ENCODE assay signal across 10 mouse cellular contexts in the genomic region with DNA sequence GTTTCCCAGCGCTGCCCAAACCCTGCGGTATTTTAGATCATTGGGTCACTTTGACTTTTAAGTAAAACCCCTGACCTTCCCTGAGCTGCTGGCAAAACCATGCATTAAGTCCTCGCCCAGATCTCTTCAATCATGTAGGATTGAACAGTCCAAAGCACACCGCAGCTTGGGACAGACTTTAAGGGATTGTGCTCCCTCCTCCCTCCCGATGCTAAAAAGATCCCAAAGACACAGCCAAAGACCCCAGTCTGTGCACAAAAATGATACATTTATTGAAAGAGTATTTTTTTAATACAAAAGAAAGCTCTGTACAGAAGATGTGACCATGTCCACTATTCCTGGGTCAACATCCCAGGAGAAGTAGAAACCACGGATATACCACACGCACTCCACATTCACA. TPM values are rescaled to one million over a fixed set of nuclear protein-coding genes. Genes with fewer than 3 reads are reported as not detected.
A peak's percentile ranks its signal among the peaks of the same experiment; 100 is the strongest.
DNase-seq lines count a peak whose midpoint lies in the region; ATAC-seq and TF ChIP-seq lines count a peak whose summit lies in the region.
"Had no signal": no experiment of that assay in that cellular context is flagged by ENCODE, and none has a peak within 500 bp of the region (broad histone marks: within the 10 kb centered on the region; RNA-seq: fewer than 3 reads in every experiment).

No protein-coding gene starts in this region.

- H3K9me3 ChIP-seq in heart, embryonic 16.5 days (replicated peaks; ENCODE audit: control insufficient read depth, low read length) = no peaks in the 10 kb centered on the region
- no peaks in the 10 kb centered on the region for H3K9me3 ChIP-seq in hindbrain, embryonic 10.5 days

- intact Hi-C loops in heart, postnatal 36 days (cut with DNase I) = no loop called here
- intact Hi-C loops in left cerebral cortex, postnatal 36 days (cut with DNase I) = no loop called here

- H3K27me3 ChIP-seq in heart, embryonic 16.5 days (ENCODE audit: control insufficient read depth, insufficient read depth, low read length) = no peaks in the 10 kb centered on the region
- peaks cover 46% of the 10 kb centered on the region for H3K27me3 ChIP-seq in hindbrain, embryonic 10.5 days (ENCODE audit: insufficient read depth, poor library complexity, severe bottlenecking)

- H3K4me3 ChIP-seq in heart, embryonic 16.5 days (ENCODE audit: low read length) = peak overlapping the region; percentile 78
- H3K4me3 ChIP-seq in bone marrow, adult 2 months (replicated peaks; ENCODE audit: control insufficient read depth, low read depth, low read length) = peak overlapping the region; percentile 62
- H3K4me3 ChIP-seq in hindbrain, embryonic 10.5 days = peak overlapping the region; percentile 74
- H3K4me3 ChIP-seq in macrophage (ENCODE audit: inconsistent target) = peak overlapping the region; percentile 54

- peak overlapping the region; percentile 70 for H3K27ac ChIP-seq in heart, embryonic 16.5 days (ENCODE audit: low read length)
- H3K27ac ChIP-seq in bone marrow, adult 2 months (ENCODE audit: control insufficient read depth, insufficient read depth, low read depth, low read length, poor library complexity) = no peak overlapping the region
- peak overlapping the region; percentile 84; the same call in 1 of the 2 replicates for H3K27ac ChIP-seq in hindbrain, embryonic 10.5 days
- H3K27ac ChIP-seq in macrophage = no peak overlapping the region

- WGBS in heart, embryonic 16.5 days = 24% methylated on average over 7 of the region's 7 CpGs
- 47% methylated on average over 7 of the region's 7 CpGs for WGBS in bone marrow, adult 2 months
- WGBS in hindbrain, embryonic 10.5 days = 8% methylated on average over 7 of the region's 7 CpGs
- WGBS in macrophage (ENCODE audit: missing documents) = 57% methylated on average over 7 of the region's 7 CpGs

- no peak for DNase-seq in heart, postnatal 36 days
- no peak for DNase-seq in hindbrain, embryonic 10.5 days (ENCODE audit: low spot score)
- no peak for DNase-seq in left cerebral cortex, postnatal 36 days (ENCODE audit: low spot score in 2 of 2)
- DNase-seq in cerebellum, postnatal 36 days = no peak
- DNase-seq in cerebellum, postnatal 25 days = no peak

- H3K36me3 ChIP-seq in heart, embryonic 16.5 days (ENCODE audit: control insufficient read depth, insufficient read depth) = peaks cover 33% of the 10 kb centered on the region
- H3K36me3 ChIP-seq in hindbrain, embryonic 10.5 days = peaks cover 49% of the 10 kb centered on the region
- peaks cover 25% of the 10 kb centered on the region for H3K36me3 ChIP-seq in macrophage (ENCODE audit: inconsistent target)

- H3K4me1 ChIP-seq in heart, embryonic 16.5 days (ENCODE audit: control insufficient read depth, insufficient read depth, low read length) = peaks cover 20% of the 10 kb centered on the region
- H3K4me1 ChIP-seq in bone marrow, adult 2 months (ENCODE audit: control insufficient read depth, insufficient read depth, low read length) = no peaks in the 10 kb centered on the region
- H3K4me1 ChIP-seq in hindbrain, embryonic 10.5 days (replicated peaks) = peaks cover 36% of the 10 kb centered on the region

- TF ChIP-seq CTCF in bone marrow, adult 2 months (IDR thresholded peaks at IDR 0.05; ENCODE audit: control insufficient read depth, insufficient read depth, low read length) = no peak

- no peak for ATAC-seq in heart, embryonic 16.5 days (replicated peaks; ENCODE audit: extremely low read depth, insufficient read depth, low FRiP score)

- no peak for TF ChIP-seq POLR2A in bone marrow, adult 2 months (IDR thresholded peaks at IDR 0.05; ENCODE audit: borderline replicate concordance, control insufficient read depth, low read depth, low read length)

- peaks cover 5% of the 10 kb centered on the region; the same call in 1 of the 2 replicates for H3K79me2 ChIP-seq in macrophage (ENCODE audit: inconsistent target)

- peak overlapping the region; percentile 89 for H3K9ac ChIP-seq in heart, embryonic 16.5 days (ENCODE audit: low read length)

- peak overlapping the region; percentile 91 for H3K4me2 ChIP-seq in heart, embryonic 16.5 days (ENCODE audit: low read depth, low read length)

RNA-seq across cellular contexts. Expression of a gene that starts 0.4 kb away (rescaled TPM):
- polyA plus RNA-seq in heart, embryonic 16.5 days (2015; fragmentation: Nextera tagmentation; extraction: Ambion mirVana) = 5.6 and 6.4 TPM in 2 replicates
- 10 to 100 TPM; 20.3 to 24.0 TPM for total RNA-seq in heart, postnatal 36 days (2021)
- 11.1 and 14.9 TPM in 2 replicates for polyA plus RNA-seq in bone marrow, adult 2 months (2011; ENCODE audit: insufficient read depth, insufficient read length, low replicate concordance, missing spikeins)
- polyA plus RNA-seq in hindbrain, embryonic 10.5 days (2016; fragmentation: Nextera tagmentation; extraction: Ambion mirVana) = 4.5 and 7.6 TPM in 2 replicates
- 100 to 1,000 TPM in 9 of 26 experiments, 10 to 100 TPM in 17; 17.7 to 142 (median 86.9) TPM for total RNA-seq in macrophage (2018; cell fraction: chromatin; rRNA removed)
- total RNA-seq in macrophage (2018; cell fraction: cytosol; rRNA removed) = 10 to 100 TPM in 15 of 26 experiments, 1 to 10 TPM in 11; 5.6 to 17.4 (median 11.2) TPM
- total RNA-seq in macrophage (2018; cell fraction: nucleus; rRNA removed) = 10 to 100 TPM; 11.9 to 96.2 (median 39.5) TPM
- 8.0 to 13.4 TPM (median 8.8 TPM) in 3 replicates for polyA plus RNA-seq in macrophage (2018)
- total RNA-seq in left cerebral cortex, postnatal 36 days (2021) = 10 to 100 TPM; 58.8 to 76.6 TPM

RNA-seq across cellular contexts. Expression of a gene that starts 9.4 kb away (rescaled TPM):
- polyA plus RNA-seq in heart, embryonic 16.5 days (2015; fragmentation: Nextera tagmentation; extraction: Ambion mirVana) = 11.0 and 12.4 TPM in 2 replicates
- 10 to 100 TPM; 85.7 to 94.7 TPM for total RNA-seq in heart, postnatal 36 days (2021)
- polyA plus RNA-seq in bone marrow, adult 2 months (2011; ENCODE audit: insufficient read depth, insufficient read length, low replicate concordance, missing spikeins) = 14.6 and 17.4 TPM in 2 replicates
- 5.9 and 7.8 TPM in 2 replicates for polyA plus RNA-seq in hindbrain, embryonic 10.5 days (2016; fragmentation: Nextera tagmentation; extraction: Ambion mirVana)
- 10 to 100 TPM; 11.4 to 46.5 (median 20.8) TPM for total RNA-seq in macrophage (2018; cell fraction: chromatin; rRNA removed)
- total RNA-seq in macrophage (2018; cell fraction: cytosol; rRNA removed) = 10 to 100 TPM; 17.0 to 48.7 (median 22.0) TPM
- 10 to 100 TPM; 12.3 to 41.6 (median 22.8) TPM for total RNA-seq in macrophage (2018; cell fraction: nucleus; rRNA removed)
- 15.1 to 25.6 TPM (median 25.2 TPM) in 3 replicates for polyA plus RNA-seq in macrophage (2018)
- total RNA-seq in left cerebral cortex, postnatal 36 days (2021) = 10 to 100 TPM; 55.6 to 68.4 TPM

RNA-seq across cellular contexts. Expression of a gene that starts 50.1 kb away (rescaled TPM):
- polyA plus RNA-seq in heart, embryonic 16.5 days (2015; fragmentation: Nextera tagmentation; extraction: Ambion mirVana) = 28.0 and 29.6 TPM in 2 replicates
- 1 to 10 TPM in 1 of 2 experiments, under 1 TPM in 1; 0.89 to 2.2 TPM for total RNA-seq in heart, postnatal 36 days (2021)
- 11.5 and 16.2 TPM in 2 replicates for polyA plus RNA-seq in bone marrow, adult 2 months (2011; ENCODE audit: insufficient read depth, insufficient read length, low replicate concordance, missing spikeins)
- polyA plus RNA-seq in hindbrain, embryonic 10.5 days (2016; fragmentation: Nextera tagmentation; extraction: Ambion mirVana) = 75.2 and 91.2 TPM in 2 replicates
- total RNA-seq in macrophage (2018; cell fraction: chromatin; rRNA removed) = under 1 TPM in 2 of 26 experiments, not detected in 24; 0.60 to 0.98 TPM
- total RNA-seq in macrophage (2018; cell fraction: cytosol; rRNA removed) = 1 to 10 TPM in 10 of 26 experiments, under 1 TPM in 16; 0.18 to 1.9 (median 0.73) TPM
- total RNA-seq in macrophage (2018; cell fraction: nucleus; rRNA removed) = 1 to 10 TPM in 3 of 26 experiments, under 1 TPM in 5, not detected in 18; 0.52 to 4.1 (median 0.87) TPM
- 0.57 to 9.8 TPM (median 0.97 TPM) in 3 replicates for polyA plus RNA-seq in macrophage (2018)
- total RNA-seq in left cerebral cortex, postnatal 36 days (2021) = 1 to 10 TPM; 3.5 to 5.4 TPM

RNA-seq across cellular contexts. Expression of a gene that starts 59.1 kb away (rescaled TPM):
- polyA plus RNA-seq in heart, embryonic 16.5 days (2015; fragmentation: Nextera tagmentation; extraction: Ambion mirVana) = 0.07 and 0.14 TPM in 2 replicates
- under 1 TPM; 0.19 TPM for total RNA-seq in heart, postnatal 36 days (2021)
- polyA plus RNA-seq in bone marrow, adult 2 months (2011; ENCODE audit: insufficient read depth, insufficient read length, low replicate concordance, missing spikeins) = 0.27 and 1.2 TPM in 2 replicates
- polyA plus RNA-seq in hindbrain, embryonic 10.5 days (2016; fragmentation: Nextera tagmentation; extraction: Ambion mirVana) = 1.4 and 2.1 TPM in 2 replicates
- under 1 TPM in 1 of 26 experiments, not detected in 25; 0.13 TPM for total RNA-seq in macrophage (2018; cell fraction: chromatin; rRNA removed)
- total RNA-seq in macrophage (2018; cell fraction: cytosol; rRNA removed) = under 1 TPM in 1 of 26 experiments, not detected in 25; 0.03 TPM
- under 1 TPM in 2 of 26 experiments, not detected in 24; 0.07 to 0.08 TPM for total RNA-seq in macrophage (2018; cell fraction: nucleus; rRNA removed)
- polyA plus RNA-seq in macrophage (2018) = not detected in 3 replicates
- 100 to 1,000 TPM; 126 to 139 TPM for total RNA-seq in left cerebral cortex, postnatal 36 days (2021)
- total RNA-seq: common myeloid progenitor, adult 5-6 weeks; MEL had no signal

Comparison
In these comparisons a context has a peak if more than half of its experiments do, and no peak if none do; other contexts are left out.
1. H3K27ac ChIP-seq: peak in heart, embryonic 16.5 days (single experiment) and hindbrain, embryonic 10.5 days (single experiment); none in bone marrow, adult 2 months (single experiment) and macrophage (single experiment).
2. Peak in every context shown above with its lines, with median percentiles within 50 percentile points of each other: H3K4me3 ChIP-seq.